Mouse (Mus musculus): ENCODE data around the gene Zfp593.

- TF ChIP-seq CTCF (IDR thresholded peaks at IDR 0.05; ENCODE audit: low read depth): no peak
- no peak for TF ChIP-seq EP300 (IDR thresholded peaks at IDR 0.05; ENCODE audit: low read depth)
Observed at GRCm38 (mm10) chr4:134253722-134254324, 8.4 kb upstream of the Zfp593 start, which contains the start of gene Grrp1.

Measured in liver, postnatal 0 days (tissue).